Mouse (Mus musculus) heart, adult 9 months (tissue): ENCODE measurements around the gene Ltbp4.

Experiments used
- DNase-seq, 2 experiments: peaks; one replicate each; pipeline ENCODE4 v3.0.0; 2022; ENCODE audit warnings: low spot score in 2 of 2

Gene Ltbp4

DNA sequence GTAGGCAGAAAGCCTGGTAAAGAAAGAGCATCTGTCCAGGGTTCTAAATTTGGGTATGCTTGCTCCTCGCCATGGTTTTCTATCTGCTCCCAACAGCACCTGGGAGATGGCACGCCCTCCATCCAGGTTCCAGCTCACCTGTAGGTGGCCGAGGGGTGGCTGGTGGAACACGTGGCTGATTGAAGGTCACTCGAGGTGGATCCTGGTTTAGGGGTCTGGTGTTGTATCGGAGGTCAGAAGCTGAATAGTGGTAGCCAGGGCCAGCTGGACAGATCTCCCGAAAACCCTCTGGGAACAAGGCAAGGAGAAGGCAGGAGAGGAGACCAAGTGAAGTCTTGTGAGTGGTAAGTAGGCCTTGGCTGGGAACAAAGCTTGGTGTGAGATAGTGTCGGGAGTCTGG lies 10.0 kb downstream of the Ltbp4 start:
- no peak for DNase-seq

DNA sequence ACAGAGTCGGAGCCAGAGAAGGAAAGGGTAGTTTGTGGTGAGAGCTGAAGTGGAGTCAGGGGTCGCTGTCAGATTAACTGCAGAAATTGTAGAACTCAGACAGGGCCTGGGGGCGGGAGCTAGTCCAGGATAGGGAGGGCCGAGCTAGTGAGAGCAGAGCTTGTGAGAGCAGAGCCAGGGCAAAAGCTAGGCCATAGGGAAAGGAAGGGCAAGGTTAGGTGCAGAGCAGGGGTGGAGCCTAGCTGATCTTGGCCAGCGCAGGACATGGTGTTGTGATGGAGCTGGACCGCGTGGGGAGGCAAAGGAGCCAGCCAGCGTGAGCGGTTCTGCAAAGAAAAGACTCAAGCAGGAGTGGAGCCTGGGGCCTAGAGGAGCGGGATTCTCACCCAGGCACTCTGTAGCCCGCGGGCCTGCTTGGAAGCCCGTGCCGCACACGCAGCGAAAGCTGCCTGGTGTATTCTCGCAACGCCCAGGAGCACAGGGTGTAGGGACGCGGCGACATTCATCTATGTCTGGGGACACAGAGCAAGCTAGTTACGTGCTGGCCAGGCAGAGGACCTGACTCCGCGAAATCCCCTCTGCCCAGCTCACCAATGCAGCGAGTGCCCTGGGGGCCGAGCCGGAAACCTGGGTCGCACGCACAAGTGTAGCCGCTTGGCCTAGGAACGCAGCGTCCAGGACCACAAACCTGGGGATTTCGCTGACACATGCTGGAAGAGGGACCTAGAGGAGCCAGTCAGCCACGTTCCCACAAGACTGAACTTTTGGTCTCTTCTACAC lies 11.2 kb downstream of the Ltbp4 start:
- peak; percentile 68 to 73 for DNase-seq

DNA sequence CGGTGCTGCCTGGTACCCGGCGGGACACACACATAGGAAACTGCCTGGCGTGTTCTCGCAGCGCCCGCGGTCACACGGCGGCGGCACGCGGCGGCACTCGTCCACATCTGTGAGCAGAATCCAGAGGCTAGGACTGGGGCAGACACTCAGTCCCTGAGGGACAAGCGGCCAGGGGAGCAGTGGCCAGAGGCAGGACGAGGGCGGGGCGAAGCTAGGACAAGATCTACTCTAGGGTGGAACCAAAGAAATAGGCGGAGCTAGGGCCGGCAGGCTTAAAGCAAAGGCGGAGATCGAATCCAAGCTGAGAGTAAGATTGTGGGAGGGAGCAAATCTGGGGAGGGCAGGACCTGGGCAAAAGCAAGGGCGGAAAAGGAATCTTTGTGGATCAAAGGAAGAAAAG lies 11.8 kb downstream of the Ltbp4 start:
- peak; percentile 90 to 91 for DNase-seq

DNA sequence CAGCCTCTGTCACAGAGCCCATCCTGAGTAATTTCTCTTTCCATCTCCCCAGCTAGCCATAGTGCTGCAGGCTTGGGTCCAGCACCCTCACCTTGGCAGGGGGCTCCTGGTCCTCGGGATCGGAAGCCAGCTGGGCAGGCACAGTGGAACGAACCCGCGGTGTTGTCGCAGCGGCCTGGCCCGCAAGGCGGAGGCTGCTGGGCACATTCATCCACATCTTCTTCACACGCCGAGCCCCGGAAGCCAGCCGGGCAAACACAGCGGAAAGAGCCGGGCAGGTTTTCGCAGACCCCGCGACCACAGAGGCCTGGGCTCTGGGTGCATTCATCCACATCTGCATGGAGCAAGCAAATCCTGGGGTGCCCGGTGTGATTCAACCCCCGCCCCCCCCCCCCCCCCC lies 12.6 kb downstream of the Ltbp4 start:
- DNase-seq = no peak

DNA sequence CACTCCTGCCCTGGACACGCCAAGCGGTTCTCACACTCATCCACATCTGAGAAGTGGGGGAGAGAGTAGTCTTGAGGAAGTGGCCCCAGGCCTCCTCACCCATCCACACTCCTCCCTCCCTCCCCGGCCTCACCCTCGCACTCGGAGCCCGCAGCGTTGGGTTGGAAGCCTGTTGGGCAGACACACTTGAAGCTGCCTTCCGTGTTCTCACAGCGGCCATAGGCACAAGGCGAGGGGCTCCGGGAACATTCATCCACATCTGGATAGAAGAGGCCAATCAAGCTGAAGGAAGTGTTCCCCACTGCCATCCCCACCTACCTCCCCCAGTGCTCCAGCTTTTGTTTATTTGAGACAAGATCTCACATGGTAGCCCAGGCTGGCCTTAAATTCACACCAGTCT lies 13.3 kb downstream of the Ltbp4 start:
- DNase-seq = no peak

DNA sequence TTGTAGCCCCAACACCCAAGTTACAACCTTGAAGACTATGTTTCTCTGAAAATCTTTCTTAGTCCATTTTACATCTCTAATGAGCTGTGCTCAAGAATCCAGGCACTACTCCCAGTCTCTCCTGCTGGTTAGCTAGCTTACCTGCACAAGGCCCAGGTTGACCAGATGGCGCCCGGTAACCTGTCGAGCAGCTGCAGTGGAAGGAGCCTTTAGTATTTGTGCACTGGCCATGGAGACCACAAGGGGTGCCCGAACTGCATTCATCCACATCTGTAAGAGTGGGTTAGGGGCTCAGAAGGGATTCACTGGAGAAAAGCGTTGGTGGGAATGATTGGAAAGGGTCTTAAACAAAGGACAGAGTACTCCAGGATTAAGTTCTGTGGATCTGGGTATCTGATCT lies 14.5 kb downstream of the Ltbp4 start:
- no peak for DNase-seq

DNA sequence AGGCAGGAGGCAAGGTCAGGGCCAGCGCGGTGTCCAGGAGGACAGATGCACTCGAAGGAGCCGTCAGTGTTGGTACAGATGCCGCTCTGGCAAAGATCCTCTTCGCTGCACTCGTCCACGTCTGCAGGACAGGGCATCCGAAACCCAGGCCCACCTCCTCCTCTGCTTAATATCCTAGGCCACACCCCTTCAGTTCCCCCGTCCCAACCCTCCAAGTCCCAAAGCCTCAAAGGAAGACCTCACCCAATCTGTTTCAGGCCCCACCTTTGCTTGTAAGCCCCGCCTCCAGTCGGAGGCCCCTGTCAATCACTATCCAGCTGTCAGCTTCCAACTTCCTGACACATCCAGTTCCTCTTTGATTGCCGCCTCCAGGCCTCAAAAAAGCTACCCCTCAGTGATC lies 15.2 kb downstream of the Ltbp4 start:
- no peak for DNase-seq

DNA sequence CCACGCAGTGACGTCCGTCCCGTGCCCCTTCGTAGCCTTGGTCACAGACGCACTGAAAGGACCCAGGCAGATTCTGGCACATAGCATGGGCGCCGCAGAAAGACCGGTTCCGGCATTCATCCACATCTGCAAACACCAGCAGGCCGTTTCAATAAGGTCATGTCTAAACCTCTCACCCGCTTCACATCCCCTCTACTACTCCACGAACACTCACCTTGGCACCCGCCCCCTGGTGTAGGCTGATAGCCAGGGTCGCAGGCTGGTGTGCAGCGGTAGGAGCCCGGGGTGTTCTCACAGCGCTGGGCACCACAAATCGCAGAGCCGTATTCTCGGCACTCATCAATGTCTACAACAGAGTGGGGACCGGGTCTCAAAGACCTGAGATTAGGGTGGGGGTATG lies 18.1 kb downstream of the Ltbp4 start:
- no peak for DNase-seq

DNA sequence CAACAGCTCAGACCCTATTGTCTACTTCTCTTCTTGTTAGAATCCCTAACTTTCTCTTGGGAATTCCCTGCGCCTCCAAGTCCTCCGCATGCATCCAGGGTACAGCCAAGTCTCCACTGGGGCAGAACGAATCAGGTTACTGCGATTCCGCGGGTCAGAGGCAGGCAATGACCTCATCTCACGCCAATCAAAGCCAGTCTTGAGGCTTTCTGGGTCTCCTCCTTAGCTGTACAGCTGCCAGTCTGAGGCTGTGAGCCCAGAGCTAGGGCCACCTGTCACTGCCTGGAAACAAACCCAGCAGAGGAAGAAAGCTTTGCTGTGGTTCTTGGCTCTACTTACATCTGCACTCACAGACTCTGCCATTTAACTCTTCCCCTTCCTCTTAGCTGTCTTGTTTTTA lies 21.5 kb downstream of the Ltbp4 start:
- peak; percentile 75 to 83 for DNase-seq

DNA sequence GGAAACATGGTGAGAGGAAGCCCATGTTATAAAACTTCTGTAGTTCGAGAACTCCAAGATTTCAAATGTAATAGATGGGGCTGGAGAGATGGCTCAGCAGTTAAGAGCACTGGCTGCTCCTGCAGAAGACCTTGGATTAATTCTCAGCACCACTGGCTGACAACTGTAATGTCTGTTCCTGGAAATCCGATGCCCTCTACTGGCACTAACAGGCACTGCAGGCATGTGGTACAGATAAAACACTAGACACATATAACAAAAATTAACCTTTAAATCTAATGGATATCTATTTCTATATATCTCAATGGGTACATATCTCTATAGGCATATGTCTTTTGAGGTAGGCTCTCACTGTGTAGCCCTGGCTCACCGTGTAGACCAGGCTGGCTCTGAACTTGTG lies 23.1 kb downstream of the Ltbp4 start:
- DNase-seq = no peak

DNA sequence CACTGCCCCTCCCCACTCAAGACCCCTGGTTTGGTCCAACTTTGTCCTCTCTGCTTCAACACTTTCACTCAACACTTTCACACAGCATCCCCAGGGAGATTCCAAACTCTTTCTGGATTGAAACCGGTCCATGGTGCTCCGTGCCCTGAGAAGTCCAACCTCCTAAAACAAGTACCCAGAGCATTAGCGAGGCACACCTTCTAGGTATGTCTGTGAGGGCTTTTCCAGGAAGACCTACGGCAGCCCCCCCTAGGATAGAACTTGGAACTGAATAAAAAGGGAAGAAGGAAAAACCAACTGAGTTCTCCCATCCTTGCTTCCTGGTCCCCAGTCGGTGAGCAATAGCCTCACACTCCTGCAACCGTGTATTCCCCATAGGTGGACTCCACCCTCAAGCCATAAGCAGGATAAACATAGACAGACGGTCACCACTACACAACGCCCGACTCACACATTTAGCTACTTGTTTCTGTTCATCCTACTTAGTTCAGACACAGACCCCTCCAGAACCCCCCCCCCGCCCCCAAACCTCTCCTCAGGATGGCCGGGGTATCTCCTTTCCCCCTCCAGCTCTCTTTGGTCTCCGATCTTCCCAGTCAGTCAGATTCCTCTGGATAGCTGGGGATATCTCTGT lies 25.7 kb downstream of the Ltbp4 start:
- no peak for DNase-seq

DNA sequence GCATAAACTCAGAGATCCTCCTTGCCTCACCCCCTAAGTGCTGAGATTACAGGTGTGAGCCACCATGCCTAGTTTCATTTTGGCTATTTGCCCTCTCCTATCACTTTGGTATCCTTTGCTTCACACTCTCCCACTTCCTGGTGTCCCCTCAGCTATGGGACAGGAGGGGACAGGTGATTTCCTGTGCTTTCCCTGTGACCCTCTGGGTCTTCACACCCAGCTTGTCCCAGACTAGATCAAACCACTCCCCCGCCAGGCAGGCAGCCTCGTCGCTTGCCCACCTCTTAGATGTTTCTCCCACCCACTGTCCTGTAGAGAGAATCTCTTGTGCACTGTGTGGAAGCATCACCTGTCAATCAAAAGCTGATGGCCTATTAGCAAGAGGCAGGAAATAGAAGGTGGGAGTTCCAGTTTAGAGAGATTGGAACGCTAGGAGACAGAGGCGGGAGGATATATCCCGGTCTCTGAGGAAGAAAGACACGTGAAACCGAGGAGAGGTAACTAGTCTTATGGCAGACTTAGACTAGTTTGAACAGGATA lies 26.4 kb downstream of the Ltbp4 start:
- DNase-seq = no peak

DNA sequence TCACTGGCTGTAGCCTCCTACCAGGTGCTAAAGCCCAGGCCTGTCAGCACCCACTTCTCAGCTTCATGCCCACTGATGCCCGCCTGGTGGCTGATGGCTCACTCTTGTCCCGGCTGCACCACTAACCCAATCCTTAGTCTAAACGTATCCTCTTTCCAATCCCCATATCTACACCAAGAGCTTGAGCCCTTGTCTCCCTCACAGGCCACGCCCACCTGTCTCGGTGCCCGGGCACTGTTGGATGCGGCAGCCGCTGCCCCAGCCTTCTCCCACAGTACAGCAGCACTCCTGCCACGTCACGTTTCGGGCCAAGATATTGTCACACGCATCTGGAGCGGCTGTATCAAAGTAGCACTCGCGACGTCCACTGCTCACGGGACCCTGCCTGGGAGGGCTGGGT lies 27.2 kb downstream of the Ltbp4 start:
- peak in 1 of 2 experiments; percentile 67 for DNase-seq

DNA sequence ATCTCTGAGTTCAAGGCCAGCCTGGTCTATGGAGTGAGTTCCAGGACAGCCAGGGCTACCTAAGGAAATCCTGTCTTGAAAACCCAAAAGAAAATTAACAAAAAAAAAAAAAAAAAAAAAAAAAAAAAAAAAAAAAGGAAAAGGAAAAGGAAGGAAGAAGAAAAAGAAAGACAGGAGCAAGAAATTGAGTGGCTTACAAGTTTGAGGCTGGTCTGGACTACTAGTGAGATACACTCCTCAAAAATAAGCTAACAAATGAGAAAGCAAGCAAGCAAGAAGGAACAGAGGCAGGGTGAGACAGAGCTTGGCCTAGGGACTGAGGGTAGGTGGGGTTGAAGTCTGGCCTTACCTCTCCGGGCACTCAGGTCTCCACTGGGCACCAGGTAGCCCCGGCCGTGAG lies 27.7 kb downstream of the Ltbp4 start:
- DNase-seq = no peak

DNA sequence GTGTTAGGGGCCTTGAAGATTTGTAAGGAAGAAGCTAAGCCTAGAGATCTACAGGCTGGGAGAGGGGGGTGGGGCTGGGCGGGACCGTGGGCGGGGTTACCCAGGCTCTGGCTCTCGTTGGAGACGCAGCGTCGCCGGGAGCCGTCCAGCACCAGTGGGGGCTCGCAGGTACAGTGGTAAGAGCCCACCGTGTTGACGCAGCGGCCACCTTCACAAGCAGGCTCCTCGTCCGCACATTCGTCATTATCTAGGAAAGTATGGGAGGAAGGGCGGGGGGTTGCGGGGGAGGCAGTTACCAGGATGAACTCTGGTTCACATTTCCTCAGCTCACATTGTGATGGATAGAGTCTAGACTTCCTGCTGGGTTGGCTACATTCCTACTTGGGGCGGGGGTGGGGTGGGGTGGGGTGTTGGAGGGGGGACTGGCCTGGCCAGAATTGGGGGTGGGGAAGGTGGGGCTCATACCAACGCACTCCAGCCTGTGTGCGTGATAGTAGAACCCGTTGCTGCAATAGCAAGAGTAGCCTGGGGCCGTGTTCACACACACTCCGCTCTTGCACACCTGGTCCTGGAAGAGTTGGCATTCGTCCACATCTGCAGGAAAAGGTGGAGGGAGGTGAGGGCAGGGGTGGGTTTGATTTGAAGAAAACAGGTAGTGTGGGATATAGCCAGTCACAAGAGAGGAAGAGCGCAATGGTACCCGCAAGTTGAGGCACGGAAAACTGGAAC lies 28.5 kb downstream of the Ltbp4 start:
- DNase-seq = peak in 1 of 2 experiments; percentile 45

DNA sequence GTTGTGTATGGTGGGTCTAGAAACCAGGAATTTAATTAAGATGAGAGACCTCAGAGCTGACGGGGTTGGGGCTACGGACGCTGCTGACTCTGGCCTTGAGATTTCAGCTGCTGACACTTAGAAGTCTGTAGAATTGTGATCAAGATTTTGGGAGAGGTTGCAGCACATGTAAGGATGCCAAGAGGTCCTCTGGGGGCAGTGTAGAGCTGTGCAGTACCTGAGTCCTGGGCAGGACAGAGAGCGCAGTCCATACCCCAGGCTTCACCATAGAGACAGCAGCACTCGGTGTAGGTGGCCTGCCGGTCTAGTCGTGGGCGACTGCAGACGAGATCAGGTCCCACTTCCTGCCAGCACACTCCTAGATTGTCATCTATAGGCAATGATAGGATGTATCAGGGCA lies 29.9 kb downstream of the Ltbp4 start:
- no peak for DNase-seq

DNA sequence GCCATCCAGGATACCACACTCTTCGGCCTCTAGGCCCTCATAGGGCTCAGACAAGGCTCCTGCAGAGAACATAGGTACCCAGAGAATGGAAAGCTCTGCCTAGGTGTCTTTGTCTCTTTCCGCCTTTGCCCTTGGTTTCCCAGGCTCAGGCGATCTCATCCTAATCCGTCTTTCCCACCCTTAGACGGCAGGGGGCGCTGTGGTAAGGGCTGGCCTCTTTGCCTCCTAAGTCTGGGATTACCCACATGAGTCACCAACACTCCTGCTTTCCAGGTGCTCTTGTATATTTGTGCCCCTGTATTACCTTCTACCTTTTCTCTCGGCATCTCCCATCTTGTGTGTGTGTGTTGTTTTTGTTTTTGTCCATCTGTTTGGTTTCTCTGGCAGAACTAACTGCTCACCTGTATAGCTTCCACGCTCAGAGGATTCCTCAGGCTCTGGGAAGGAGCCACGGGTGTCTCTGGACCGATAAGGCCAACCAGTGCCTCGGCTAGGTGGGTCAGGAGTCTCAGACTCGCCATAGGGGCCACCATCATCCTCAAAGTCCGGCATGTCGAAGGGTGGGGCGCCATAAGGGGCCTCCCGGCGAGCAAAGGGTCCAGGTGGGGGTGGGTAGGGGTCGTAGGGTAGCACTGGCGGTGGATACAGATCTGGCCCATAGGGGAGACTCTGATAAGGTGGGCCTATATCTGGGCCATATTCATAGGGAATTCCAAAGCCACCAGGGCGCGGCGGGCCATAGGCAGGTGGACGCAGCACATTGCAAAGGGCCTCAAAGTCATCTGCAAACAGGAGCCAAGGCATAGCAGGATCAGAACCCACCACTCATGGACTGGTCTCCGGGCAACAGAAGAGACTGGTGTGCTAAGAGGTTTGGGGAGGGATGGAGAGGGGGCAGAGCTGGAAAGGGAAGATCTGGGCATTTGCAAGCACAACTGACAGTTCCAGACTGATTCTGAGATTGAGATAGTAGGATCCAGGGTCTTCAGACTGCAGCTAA lies 31.0 kb downstream of the Ltbp4 start:
- no peak for DNase-seq

DNA sequence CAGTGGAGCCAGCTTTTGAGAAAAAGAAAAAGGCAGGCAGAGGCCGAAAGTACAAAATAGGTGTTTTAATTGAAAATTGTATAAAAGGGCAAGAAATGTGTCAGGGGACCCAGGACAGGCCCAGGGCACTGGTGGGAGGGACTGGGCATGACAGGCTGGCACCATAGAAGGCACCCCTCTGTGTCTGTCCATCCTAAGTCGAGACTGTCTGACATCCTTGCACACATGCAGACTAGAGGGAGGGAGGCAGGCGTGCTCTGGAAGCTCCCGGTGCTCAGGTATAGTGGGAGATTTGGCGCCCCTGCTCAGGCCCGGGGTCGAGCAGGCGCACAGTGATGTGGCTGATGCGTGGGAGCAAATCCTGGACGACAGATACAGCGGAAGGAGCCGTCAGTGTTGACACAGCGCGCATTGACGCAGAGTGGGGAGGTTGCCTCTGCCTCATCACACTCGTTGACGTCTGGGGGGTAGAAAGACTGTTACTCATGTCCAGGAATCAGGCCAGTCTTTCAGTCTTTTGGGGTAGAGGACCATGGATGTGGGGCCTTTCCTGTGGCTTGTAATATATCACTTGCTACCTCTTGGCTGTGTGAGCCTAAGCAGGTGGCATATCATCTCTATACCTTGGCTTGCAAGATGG lies 32.3 kb downstream of the Ltbp4 start:
- DNase-seq = no peak

DNA sequence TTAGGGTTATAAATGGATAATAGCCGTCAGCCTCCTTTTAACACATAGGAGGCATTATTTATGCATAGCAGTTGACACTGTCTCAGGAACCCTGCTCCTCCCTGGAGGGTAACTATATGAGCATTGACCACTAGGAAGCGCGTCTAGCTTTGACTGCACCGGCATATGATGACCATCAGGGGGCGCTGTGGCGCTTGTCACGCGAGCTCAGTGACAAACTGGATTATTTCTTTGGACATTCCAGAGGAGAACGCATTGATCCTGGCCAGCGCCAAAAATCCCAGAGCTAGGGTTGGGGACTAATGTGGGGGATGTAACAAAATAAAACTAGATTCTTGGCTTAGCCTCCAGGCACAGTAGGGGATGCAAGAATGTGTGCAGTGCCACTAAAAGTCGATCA lies 35.3 kb downstream of the Ltbp4 start:
- DNase-seq = peak; percentile 66 to 71

DNA sequence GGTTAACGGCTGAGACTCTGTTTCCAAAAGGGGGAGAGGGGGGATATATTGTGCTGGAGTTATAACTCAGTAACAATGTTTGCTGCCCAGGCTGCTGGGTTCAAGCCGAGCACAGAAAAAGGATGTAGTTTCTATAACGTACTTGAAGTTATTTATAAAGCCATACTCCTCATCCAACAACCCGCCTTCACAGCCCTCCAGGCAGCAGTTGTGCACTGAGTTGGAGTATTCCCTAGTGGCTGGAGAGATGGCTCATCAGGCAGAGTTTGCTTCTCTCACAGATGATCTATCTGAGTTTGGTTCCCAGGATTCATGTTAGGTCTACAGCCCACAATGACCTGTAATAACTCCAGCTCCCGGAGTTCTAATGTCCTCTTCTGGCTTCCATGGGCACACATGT lies 36.7 kb downstream of the Ltbp4 start:
- no peak for DNase-seq

DNA sequence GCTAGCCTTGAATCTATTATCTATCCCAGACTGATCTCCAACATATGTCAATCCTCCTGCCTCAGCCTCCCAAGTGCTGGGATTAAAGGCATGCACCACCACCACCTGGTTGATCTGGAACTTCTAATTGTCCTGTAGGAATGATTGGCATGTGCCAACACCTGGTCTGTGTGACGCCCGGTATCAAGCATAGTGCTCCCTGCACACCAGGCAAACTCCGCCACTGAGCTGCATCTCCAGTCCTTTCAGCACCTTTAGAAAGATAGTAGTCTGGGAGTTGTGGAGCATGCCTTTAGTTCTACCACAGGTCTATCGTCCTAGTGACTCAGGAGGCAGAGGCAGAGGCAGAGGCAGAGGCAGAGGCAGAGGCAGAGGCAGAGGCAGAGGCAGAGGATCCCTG lies 37.1 kb downstream of the Ltbp4 start:
- DNase-seq = no peak
